Mouse (Mus musculus) CH12.LX (cell line): ENCODE data around the gene Dph7. TPM values are rescaled to one million over a fixed set of nuclear protein-coding genes. Genes with fewer than 3 reads are reported as not detected.

Experiments used
- DNase-seq: peaks from one replicate; pipeline ENCODE4 v3.0.0-alpha.2; 2013; ENCODE audit errors: extremely low read depth
- H3K27ac ChIP-seq: 2 replicates; pipeline ENCODE4 v1.5.1; 2012; ENCODE audit warnings: low read depth, mild to moderate bottlenecking, control low read depth, moderate library complexity; ENCODE audit not compliant: insufficient read depth
- H3K27me3 ChIP-seq: replicated peaks from 2 replicates; pipeline ENCODE3; 2012; ENCODE audit warnings: inconsistent platforms
- H3K36me3 ChIP-seq, 2 experiments: replicated peaks in 1 of 2; 2 replicates each; pipeline versions ENCODE3 to v1.6.1; 2012; ENCODE audit warnings: inconsistent platforms in 1 of 2, low read length in 1 of 2, mild to moderate bottlenecking in 1 of 2, mixed read lengths in 1 of 2, moderate library complexity in 1 of 2; ENCODE audit not compliant: control insufficient read depth in 1 of 2, insufficient read depth in 1 of 2
- H3K4me1 ChIP-seq, 2 experiments: 2 replicates each; pipeline ENCODE4 v1.6.1; 2012; ENCODE audit warnings: inconsistent platforms in 1 of 2, moderate library complexity in 1 of 2; ENCODE audit not compliant: insufficient read depth in 2 of 2, control insufficient read depth in 1 of 2
- H3K4me2 ChIP-seq: 2 replicates; pipeline ENCODE4 v1.6.1; 2012; ENCODE audit warnings: low read depth, mild to moderate bottlenecking, control low read depth; ENCODE audit not compliant: poor library complexity, insufficient read depth, severe bottlenecking
- H3K4me3 ChIP-seq, 3 experiments: fragments of 150-350 bp in 1 of 3; sonication (generic) in 1 of 3; replicated peaks in 1 of 3; 2 replicates each; pipeline versions ENCODE3 to v1.5.1; 2011 to 2012; ENCODE audit warnings: low read depth in 2 of 3, low read length in 2 of 3, mild to moderate bottlenecking in 2 of 3, moderate library complexity in 2 of 3, control low read depth in 1 of 3, improper control_type of control experiment in 1 of 3, inconsistent platforms in 1 of 3, mixed read lengths in 1 of 3; ENCODE audit not compliant: poor library complexity in 1 of 3
- H3K79me2 ChIP-seq: replicated peaks from 2 replicates; pipeline ENCODE4 v1.6.1; 2012; ENCODE audit warnings: mild to moderate bottlenecking, moderate library complexity; ENCODE audit not compliant: control insufficient read depth, poor library complexity, insufficient read depth, severe bottlenecking; ENCODE audit errors: extremely low read depth
- H3K9ac ChIP-seq: 2 replicates; pipeline ENCODE4 v1.6.1; 2012; ENCODE audit warnings: low read depth, mild to moderate bottlenecking, control low read depth, moderate library complexity; ENCODE audit not compliant: insufficient read depth
- H3K9me3 ChIP-seq: replicated peaks from 2 replicates; pipeline ENCODE3; 2012; ENCODE audit warnings: low read length, inconsistent platforms, mixed read lengths
- CHD1 ChIP-seq: IDR thresholded peaks from 2 replicates; pipeline ENCODE4 v1.6.1; 2012; ENCODE audit warnings: low read depth, low read length, improper control_type of control experiment, inconsistent platforms
- CTCF ChIP-seq, 2 experiments: IDR thresholded peaks in 1 of 2; conservative IDR thresholded peaks in 1 of 2; 2 replicates each; pipeline ENCODE4 v1.5.1; 2011 to 2012; ENCODE audit warnings: low read depth in 2 of 2, low read length in 2 of 2, improper control_type of control experiment in 1 of 2, inconsistent platforms in 1 of 2, mild to moderate bottlenecking in 1 of 2, moderate library complexity in 1 of 2
- IRF4 ChIP-seq: IDR thresholded peaks from 2 replicates; pipeline ENCODE4 v1.6.1; 2014; ENCODE audit warnings: low read depth, mild to moderate bottlenecking, inconsistent platforms, low read length, improper control_type of control experiment
- JUN ChIP-seq: IDR thresholded peaks from 2 replicates; pipeline ENCODE4 v1.6.1; 2011; ENCODE audit warnings: low read depth, mild to moderate bottlenecking, low read length, improper control_type of control experiment, moderate library complexity; ENCODE audit not compliant: insufficient read depth
- KAT2A ChIP-seq: IDR thresholded peaks from 2 replicates; pipeline ENCODE4 v1.6.1; 2012; ENCODE audit warnings: low read length, improper control_type of control experiment, inconsistent platforms; ENCODE audit not compliant: insufficient replicate concordance
- MAFK ChIP-seq: IDR thresholded peaks from 2 replicates; pipeline ENCODE4 v1.6.1; 2011; ENCODE audit warnings: low read length, improper control_type of control experiment; ENCODE audit not compliant: insufficient replicate concordance
- MAZ ChIP-seq: IDR thresholded peaks from 2 replicates; pipeline ENCODE4 v1.6.1; 2012; ENCODE audit warnings: low read depth, mild to moderate bottlenecking, inconsistent platforms, low read length, improper control_type of control experiment, moderate library complexity
- MEF2A ChIP-seq: IDR thresholded peaks from 2 replicates; pipeline ENCODE4 v1.6.1; 2014; ENCODE audit warnings: low read depth, mild to moderate bottlenecking, inconsistent platforms, low read length, improper control_type of control experiment, borderline replicate concordance
- MXI1 ChIP-seq: IDR thresholded peaks from 2 replicates; pipeline ENCODE4 v1.6.1; 2011; ENCODE audit warnings: mild to moderate bottlenecking, low read depth, low read length, improper control_type of control experiment
- MYC ChIP-seq: IDR thresholded peaks from 2 replicates; pipeline ENCODE4 v1.6.1; 2011; ENCODE audit warnings: low read depth, mild to moderate bottlenecking, improper control_type of control experiment, low read length
- NRF1 ChIP-seq: IDR thresholded peaks from 2 replicates; pipeline ENCODE4 v1.6.1; 2014; ENCODE audit warnings: low read depth, mild to moderate bottlenecking, inconsistent platforms, low read length, improper control_type of control experiment, moderate library complexity
- PAX5 ChIP-seq: IDR thresholded peaks from 2 replicates; pipeline ENCODE4 v1.6.1; 2012; ENCODE audit warnings: low read length, inconsistent platforms, mixed read lengths
- POLR2AphosphoS2 ChIP-seq: IDR thresholded peaks from 2 replicates; pipeline ENCODE4 v1.6.1; 2011; ENCODE audit warnings: low read depth, low read length, improper control_type of control experiment
- RAD21 ChIP-seq: IDR thresholded peaks from 2 replicates; pipeline ENCODE4 v1.6.1; 2011; ENCODE audit warnings: low read depth, mild to moderate bottlenecking, low read length, improper control_type of control experiment, moderate library complexity
- SMC3 ChIP-seq: IDR thresholded peaks from 2 replicates; pipeline ENCODE4 v1.6.1; 2011; ENCODE audit warnings: low read depth, low read length, improper control_type of control experiment
- TBP ChIP-seq: conservative IDR thresholded peaks from 2 replicates; pipeline ENCODE4 v1.6.1; 2011; ENCODE audit warnings: low read depth, low read length, improper control_type of control experiment
- TCF12 ChIP-seq: IDR thresholded peaks from 2 replicates; pipeline ENCODE4 v1.6.1; 2014; ENCODE audit warnings: low read depth, mild to moderate bottlenecking, inconsistent platforms, low read length, improper control_type of control experiment
- USF1 ChIP-seq: IDR thresholded peaks from 2 replicates; pipeline ENCODE4 v1.6.1; 2014; ENCODE audit warnings: low read depth, mild to moderate bottlenecking, inconsistent platforms, low read length, improper control_type of control experiment
- USF2 ChIP-seq: conservative IDR thresholded peaks from 2 replicates; pipeline ENCODE4 v1.6.1; 2011; ENCODE audit warnings: low read depth, low read length, improper control_type of control experiment
- ZKSCAN1 ChIP-seq: IDR thresholded peaks from 2 replicates; pipeline ENCODE4 v1.6.1; 2012; ENCODE audit warnings: low read depth, inconsistent platforms, low read length, improper control_type of control experiment, borderline replicate concordance
- ZNF384 ChIP-seq: IDR thresholded peaks from 2 replicates; pipeline ENCODE4 v1.6.1; 2012; ENCODE audit warnings: low read depth, low read length, improper control_type of control experiment, inconsistent platforms
- dilution Hi-C: fragments of 300-500 bp; cut with MboI; formaldehyde crosslinking; loops from 2 replicates; pipeline ENCODE4 v1.14.3; 2020; ENCODE audit warnings: low sequenced_read_pairs; ENCODE audit not compliant: extremely low pct_unique_long_range_greater_than_20kb, extremely low pct_ligation_motif_present
- in situ Hi-C: fragments of 300-500 bp; cut with MboI; formaldehyde crosslinking; loops from 3 replicates; pipeline ENCODE4 v1.14.3; 2019; ENCODE audit warnings: low sequenced_read_pairs, low pct_ligation_motif_present, low pct_unique_long_range_greater_than_20kb, mixed read lengths
- polyA plus RNA-seq: library from polyadenylated mRNA; unstranded; fragments of >175 nt; gene quantifications from 2 replicates; pipeline ENCODE4 v1.2.1, GENCODE M21; 2012; ENCODE audit warnings: low read depth; ENCODE audit not compliant: insufficient read length
- total RNA-seq, 2 experiments: library from RNA; depleted of rRNA; stranded (reverse); fragments of 300-350 nt in 1 of 2; fragments of >200 nt in 1 of 2; gene quantifications; 2 replicates each; pipeline ENCODE4 v1.2.3; 2012 to 2014

The Dph7 gene
- total and polyA plus RNA-seq, 3 experiments, result 23.4 to 24.7 (median 24.6) TPM

DNA sequence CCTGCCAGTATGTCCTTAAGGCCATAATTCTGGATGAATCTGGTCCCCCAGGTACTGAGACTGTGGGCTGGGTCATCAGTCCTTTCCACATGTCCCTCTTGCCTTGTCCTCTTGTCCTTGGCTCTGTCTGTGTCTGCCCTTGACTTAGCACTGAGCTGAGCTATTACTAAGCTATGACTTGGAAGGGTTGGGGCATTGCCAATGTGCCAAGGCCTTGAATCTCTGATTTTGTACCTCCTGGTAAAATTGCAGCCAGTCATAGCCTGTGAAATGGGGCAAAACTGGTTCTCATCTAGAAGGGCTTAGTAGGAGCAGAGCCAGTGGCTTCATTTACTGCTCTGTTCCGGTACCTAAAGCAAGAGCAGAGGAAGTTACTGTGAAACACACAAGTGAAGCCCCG, 34.3 kb downstream of the Dph7 start:
- DNase-seq, result no peak
- Histone ChIP-seq H3K27ac (no peak overlapping the region), H3K4me3 (no peak overlapping the region), H3K9me3 (no peaks in the 10 kb centered on the region), H3K36me3 (peaks cover 26 to 72% of the 10 kb centered on the region in 2 experiments), H3K79me2 (no peaks in the 10 kb centered on the region), H3K27me3 (no peaks in the 10 kb centered on the region), H3K4me1 (no peaks in the 10 kb centered on the region), H3K9ac (no peak overlapping the region), H3K4me2 (no peak overlapping the region)
- in situ Hi-C loops (no loop called here), dilution Hi-C loops (no loop called here)
- no peak for TF ChIP-seq POLR2AphosphoS2
- TF ChIP-seq USF2, result no peak
- no peak for TF ChIP-seq SMC3
- TF ChIP-seq MEF2A, result no peak
- no peak for TF ChIP-seq MAFK
- no peak for TF ChIP-seq TBP
- TF ChIP-seq JUN, result no peak
- no peak for TF ChIP-seq NRF1
- no peak for TF ChIP-seq KAT2A
- no peak for TF ChIP-seq MYC

DNA sequence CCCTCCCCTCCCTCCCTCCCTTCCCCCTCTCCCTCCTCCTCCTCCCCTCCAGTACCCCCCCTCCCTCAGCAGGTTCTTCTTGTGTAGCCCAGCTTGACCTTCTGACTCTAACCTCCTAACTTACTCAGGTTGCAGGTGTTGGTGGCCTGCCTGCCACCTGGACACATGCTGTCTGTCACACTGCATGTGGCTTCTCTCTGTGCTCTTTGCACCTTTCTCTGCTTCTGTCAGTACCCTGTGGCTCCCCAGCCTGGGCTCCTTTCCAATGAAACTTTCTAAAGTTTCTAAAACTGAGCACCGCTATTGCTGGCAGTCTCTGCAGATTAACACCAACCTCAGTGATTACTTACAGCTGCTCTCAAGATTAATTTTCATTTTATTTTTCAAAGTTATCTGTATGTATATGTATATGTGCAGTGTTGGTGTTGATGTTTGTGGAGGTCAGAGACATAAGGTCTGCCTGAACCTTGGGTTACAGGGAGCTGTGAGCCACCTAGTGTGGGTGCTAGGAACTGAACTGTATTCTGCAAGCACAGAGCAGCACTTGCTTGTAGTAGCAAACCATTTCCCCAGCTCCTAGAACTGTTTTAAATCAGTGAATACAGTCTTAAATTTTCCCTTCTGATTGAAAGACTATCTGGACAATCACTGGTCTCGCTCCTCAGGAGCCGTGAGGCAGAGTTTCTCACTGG, 38.5 kb downstream of the Dph7 start:
- Histone ChIP-seq H3K27me3 (no peaks in the 10 kb centered on the region), H3K9me3 (no peaks in the 10 kb centered on the region), H3K36me3 (peaks cover 35 to 78% of the 10 kb centered on the region in 2 experiments), H3K79me2 (no peaks in the 10 kb centered on the region), H3K4me3 (no peak overlapping the region), H3K4me1 (no peaks in the 10 kb centered on the region), H3K9ac (no peak overlapping the region), H3K4me2 (no peak overlapping the region), H3K27ac (no peak overlapping the region)
- TF ChIP-seq ZNF384 (no peak), IRF4 (no peak), CHD1 (no peak), MAZ (no peak), MXI1 (no peak), MAFK (no peak), TCF12 (no peak), MEF2A (no peak), CTCF (conservative IDR thresholded peaks at IDR 0.05 in 1 of 2, IDR thresholded peaks at IDR 0.05 in 1 of 2; ENCODE audit: low read depth in 2 of 2, low read length in 2 of 2) (peak; percentile 44 to 69; a peak in 3 of 4 replicates), RAD21 (peak; percentile 54), USF1 (no peak), PAX5 (no peak), SMC3 (peak; percentile 67), ZKSCAN1 (no peak)
- dilution Hi-C loops, result no loop called here
- peak; percentile 25 for DNase-seq
- in situ Hi-C loops, result no loop called here
